Mouse (Mus musculus) Patski (cell line): ENCODE measurements at regions not wholly inside any gene's neighbourhood (a gene's known extent, or its start where the extent isn't known, plus 50 kb on each side); places are given as distances from the start of the nearest gene placed in this dataset.

Source experiments
- ATAC-seq: fragments of 100-300 bp; one replicate; pipeline ENCODE4 v1.8.0; 2021
- CTCF ChIA-PET: fragments of 350-600 bp; sonication (Branson Sonifier 250); formaldehyde crosslinking; loops from one replicate; lab custom pipeline; 2022; ENCODE audit warnings: inconsistent platforms; lab: Charles Lee
- POLR2A ChIA-PET: fragments of 350-600 bp; sonication (Branson Sonifier 250); formaldehyde crosslinking; loops from one replicate; lab custom pipeline; 2022; ENCODE audit warnings: antibody characterized with exemption, inconsistent platforms; lab: Charles Lee
- DNase-seq: peaks from one replicate; pipeline ENCODE4 v3.0.0-alpha.2; 2011; ENCODE audit warnings: low read depth, low spot score
- H3K27me3 ChIP-seq: fragments of 371-371 bp; one replicate; pipeline ENCODE4 v1.5.1; 2021
- CTCF ChIP-seq: fragments of 100-300 bp; IDR thresholded peaks from one replicate; pipeline ENCODE4 v1.5.1; 2021
- in situ Hi-C: fragments of 300-500 bp; cut with MboI; formaldehyde crosslinking; loops from 3 replicates; pipeline ENCODE4 v1.11.1; 2018; ENCODE audit warnings: low pct_unique_long_range_greater_than_20kb, mixed read lengths

- ChIA-PET CTCF (no interaction called here), POLR2A (no interaction called here)
- ATAC-seq (no peak), DNase-seq (no peak)
- in situ Hi-C loops = no loop called here
- peaks cover 5% of the 10 kb centered on the region for H3K27me3 ChIP-seq
- TF ChIP-seq CTCF = no peak
These were observed 521.7 kb upstream of the Arid1b start for GRCm38 (mm10) chr17:4472412-4472811.

- no peak for DNase-seq
- TF ChIP-seq CTCF = no peak
- ATAC-seq = no peak
- H3K27me3 ChIP-seq = peaks cover 3% of the 10 kb centered on the region
- in situ Hi-C loops = no loop called here
- ChIA-PET CTCF (no interaction called here), POLR2A (no interaction called here)
These were observed 519.8 kb upstream of the Arid1b start for GRCm38 (mm10) chr17:4474350-4474749.

GRCm38 (mm10) chr17:4475665-4476064, 518.5 kb upstream of the Arid1b start:
- DNase-seq = no peak
- in situ Hi-C loops = no loop called here
- CTCF ChIA-PET = no interaction called here

GRCm38 (mm10) chr17:4494392-4494791, 499.7 kb upstream of the Arid1b start:
- DNase-seq = no peak
- TF ChIP-seq CTCF = no peak
- ATAC-seq = peak; percentile 62
- ChIA-PET POLR2A (no interaction called here), CTCF (no interaction called here)
- in situ Hi-C loops = no loop called here
- H3K27me3 ChIP-seq = no peaks in the 10 kb centered on the region

More at GRCm38 (mm10) chr17:4475665-4476064, 518.5 kb upstream of the Arid1b start:
- POLR2A ChIA-PET = no interaction called here
- no peak for TF ChIP-seq CTCF
- no peak for ATAC-seq
- H3K27me3 ChIP-seq = no peaks in the 10 kb centered on the region

- in situ Hi-C loops = no loop called here
- no peak for ATAC-seq
These were observed 493.6 kb upstream of the Arid1b start for GRCm38 (mm10) chr17:4500504-4500903.

GRCm38 (mm10) chr17:4501029-4501428, 493.1 kb upstream of the Arid1b start:
- ChIA-PET POLR2A (no interaction called here), CTCF (no interaction called here)
- in situ Hi-C loops = no loop called here
- H3K27me3 ChIP-seq = no peaks in the 10 kb centered on the region
- no peak for TF ChIP-seq CTCF
- DNase-seq (no peak), ATAC-seq (no peak)

More at GRCm38 (mm10) chr17:4500504-4500903, 493.6 kb upstream of the Arid1b start:
- DNase-seq = no peak
- ChIA-PET POLR2A (no interaction called here), CTCF (no interaction called here)
- H3K27me3 ChIP-seq = no peaks in the 10 kb centered on the region
- TF ChIP-seq CTCF = no peak

- ChIA-PET CTCF (no interaction called here), POLR2A (no interaction called here)
- H3K27me3 ChIP-seq = no peaks in the 10 kb centered on the region
- no peak for TF ChIP-seq CTCF
- DNase-seq (no peak), ATAC-seq (no peak)
- in situ Hi-C loops = no loop called here
These were observed 489.2 kb upstream of the Arid1b start for GRCm38 (mm10) chr17:4504951-4505350.

GRCm38 (mm10) chr17:4509506-4509905, 484.6 kb upstream of the Arid1b start:
- no peak for TF ChIP-seq CTCF
- in situ Hi-C loops = no loop called here
- CTCF ChIA-PET = interaction anchor here (0.9 kb wide), 1 partner anchor 13 kb away, joined by 3 read pairs; no protein-coding TSS in a partner anchor
- DNase-seq (no peak), ATAC-seq (no peak)
- no peaks in the 10 kb centered on the region for H3K27me3 ChIP-seq
- POLR2A ChIA-PET = interaction anchor here (1.0 kb wide), 1 partner anchor 21 kb away, joined by 3 read pairs; no protein-coding TSS in a partner anchor

- DNase-seq (no peak), ATAC-seq (no peak)
- ChIA-PET POLR2A (no interaction called here), CTCF (no interaction called here)
- TF ChIP-seq CTCF = no peak
- no peaks in the 10 kb centered on the region for H3K27me3 ChIP-seq
- in situ Hi-C loops = no loop called here
These were observed 478.0 kb upstream of the Arid1b start for GRCm38 (mm10) chr17:4516141-4516540.

GRCm38 (mm10) chr17:4516846-4517245, 477.3 kb upstream of the Arid1b start:
- ATAC-seq = no peak
- no peaks in the 10 kb centered on the region for H3K27me3 ChIP-seq
- ChIA-PET CTCF (interaction anchor here (0.7 kb wide), 1 partner anchor 22 kb away, joined by 3 read pairs; no protein-coding TSS in a partner anchor), POLR2A (no interaction called here)
- DNase-seq = no peak
- in situ Hi-C loops = no loop called here
- no peak for TF ChIP-seq CTCF

GRCm38 (mm10) chr17:4521031-4521430, 473.1 kb upstream of the Arid1b start:
- no peaks in the 10 kb centered on the region for H3K27me3 ChIP-seq
- TF ChIP-seq CTCF = no peak
- in situ Hi-C loops = no loop called here
- ChIA-PET POLR2A (no interaction called here), CTCF (no interaction called here)
- ATAC-seq = no peak
- DNase-seq = no peak

GRCm38 (mm10) chr17:4526466-4526865, 467.7 kb upstream of the Arid1b start:
- no peak for ATAC-seq
- POLR2A ChIA-PET = no interaction called here
- no peaks in the 10 kb centered on the region for H3K27me3 ChIP-seq
- in situ Hi-C loops = no loop called here
- no peak for DNase-seq
- TF ChIP-seq CTCF = no peak
- CTCF ChIA-PET = no interaction called here
